22 mouse cellular contexts compared by ENCODE assay signal in genomic region chr11:61626509-61626908, GRCm38 (mm10). TPM values are rescaled to one million over a fixed set of nuclear protein-coding genes. Genes with fewer than 3 reads are reported as not detected.
DNase-seq lines count a peak whose midpoint lies in the region; TF ChIP-seq lines count a peak whose summit lies in the region.
"Had no signal": no experiment of that assay in that cellular context is flagged by ENCODE, and none has a peak within 500 bp of the region (broad histone marks: within the 10 kb centered on the region; RNA-seq: fewer than 3 reads in every experiment).

No protein-coding gene starts in this region.

- no peaks in the 10 kb centered on the region for H3K36me3 ChIP-seq in E14TG2a.4 (ENCODE audit: insufficient read depth, low read length)
- H3K36me3 ChIP-seq: embryonic facial prominence, embryonic 12.5 days; forebrain, embryonic 15.5 days; G1E; heart, embryonic 15.5 days had no signal

- TF ChIP-seq CTCF in layer of hippocampus, adult 2 months (conservative IDR thresholded peaks at IDR 0.05) = peak; percentile 39
- 0 out of 2 replicates have a peak, but pooled peaks have one; percentile 24 for TF ChIP-seq CTCF in E14TG2a.4 (conservative IDR thresholded peaks at IDR 0.05; ENCODE audit: low read length)

- H3K4me1 ChIP-seq in E14TG2a.4 (replicated peaks; ENCODE audit: low read depth, low read length) = peaks cover 6% of the 10 kb centered on the region
- H3K4me1 ChIP-seq: embryonic facial prominence, embryonic 12.5 days; forebrain, embryonic 15.5 days; heart, embryonic 15.5 days had no signal

- H3K27ac ChIP-seq in layer of hippocampus, adult 2 months = no peak overlapping the region
- H3K27ac ChIP-seq: embryonic facial prominence, embryonic 12.5 days; forebrain, embryonic 15.5 days; heart, embryonic 15.5 days; hindbrain, embryonic 14.5 days had no signal

- no peak overlapping the region for H3K4me3 ChIP-seq in layer of hippocampus, adult 2 months
- H3K4me3 ChIP-seq in E14TG2a.4 (replicated peaks; ENCODE audit: low read length) = no peak overlapping the region
- H3K4me3 ChIP-seq: embryonic facial prominence, embryonic 12.5 days; forebrain, embryonic 15.5 days; heart, embryonic 15.5 days had no signal

- no peak for DNase-seq in layer of hippocampus, adult 2 months (ENCODE audit: low spot score in 2 of 2)
- DNase-seq in layer of hippocampus, adult 8-10 months (ENCODE audit: low spot score in 2 of 2) = no peak
- peak; percentile 56 for DNase-seq in R1 (ENCODE audit: low read depth, low spot score)
- peak; percentile 4 for DNase-seq in c-Kit-positive CD71-positive TER-119-positive erythroid progenitor cells, embryonic 14.5 days (ENCODE audit: low spot score)
- DNase-seq in cerebellum, postnatal 14 days = no peak
- no peak for DNase-seq in adrenal gland, adult 18-20 months (ENCODE audit: low spot score in 2 of 2)
- no peak for DNase-seq in ovary, postnatal 14 days (ENCODE audit: low spot score)
- DNase-seq: adrenal gland, postnatal 14 days; cerebellum, adult 11 months; cerebellum, adult 8-10 months; cerebellum, postnatal 25 days; gastrocnemius, postnatal 10 days; heart, adult 18-20 months; heart, postnatal 14 days; kidney, adult 8-10 months had no signal

- no peaks in the 10 kb centered on the region for H3K27me3 ChIP-seq in E14TG2a.4 (ENCODE audit: insufficient read depth, low read length)
- H3K27me3 ChIP-seq: embryonic facial prominence, embryonic 12.5 days; forebrain, embryonic 15.5 days; heart, embryonic 15.5 days had no signal

- no peaks in the 10 kb centered on the region for H3K9me3 ChIP-seq in E14TG2a.4 (ENCODE audit: low read length)
- H3K9me3 ChIP-seq: embryonic facial prominence, embryonic 12.5 days; forebrain, embryonic 15.5 days; heart, embryonic 15.5 days had no signal

RNA-seq across cellular contexts. Expression of gene Grap, which starts 26.6 kb away (rescaled TPM):
- 1 to 10 TPM; 4.1 to 4.4 TPM for total RNA-seq in layer of hippocampus, adult 2 months (2021)
- 1 to 10 TPM; 4.3 to 6.3 (median 5.2) TPM for total RNA-seq in layer of hippocampus, adult 8-10 months (2022)
- total RNA-seq in adrenal gland, adult 18-20 months (2021) = 1 to 10 TPM; 7.4 to 8.2 TPM

RNA-seq across cellular contexts. Expression of gene Epn2, which starts 47.0 kb away (rescaled TPM):
- 100 to 1,000 TPM; 162 to 170 TPM for total RNA-seq in layer of hippocampus, adult 2 months (2021)
- 100 to 1,000 TPM; 123 to 157 (median 152) TPM for total RNA-seq in layer of hippocampus, adult 8-10 months (2022)
- total RNA-seq in adrenal gland, adult 18-20 months (2021) = 10 to 100 TPM; 16.2 to 25.9 TPM
- total RNA-seq: hematopoietic stem cell, adult 5-6 weeks had no signal

RNA-seq across cellular contexts. Expression of gene Fam83g, which starts 57.4 kb away (rescaled TPM):
- total RNA-seq in layer of hippocampus, adult 2 months (2021) = not detected
- under 1 TPM in 3 of 4 experiments, not detected in 1; 0.06 to 0.20 (median 0.09) TPM for total RNA-seq in layer of hippocampus, adult 8-10 months (2022)
- 1 to 10 TPM; 1.2 to 1.6 TPM for total RNA-seq in adrenal gland, adult 18-20 months (2021)

Comparison
In these comparisons a context has a peak if more than half of its experiments do, and no peak if none do; other contexts are left out.
1. DNase-seq: peak in R1 (single experiment) and c-Kit-positive CD71-positive TER-119-positive erythroid progenitor cells, embryonic 14.5 days (single experiment); none in layer of hippocampus, adult 2 months (0 of 2), layer of hippocampus, adult 8-10 months (0 of 2), cerebellum, postnatal 14 days (0 of 2), adrenal gland, adult 18-20 months (0 of 2) and ovary, postnatal 14 days (single experiment).
2. RNA of gene Epn2, which starts 47.0 kb away (total RNA-seq): 162 to 170 TPM in layer of hippocampus, adult 2 months and 123 to 157 TPM in layer of hippocampus, adult 8-10 months; 16.2 to 25.9 TPM in adrenal gland, adult 18-20 months; every median in the first group is over 4 times any median in the second.